Mouse (Mus musculus) hindbrain, embryonic 16.5 days (tissue): ENCODE measurements around the gene Cpa2. TPM values are rescaled to one million over a fixed set of nuclear protein-coding genes. Genes with fewer than 3 reads are reported as not detected.

Experiments
- ATAC-seq: fragments of 200-750 bp; cut with Nextera tagmentation; 2 replicates; pipeline ENCODE4 v1.8.0; 2017; ENCODE audit warnings: moderate TSS enrichment, moderate library complexity
- H3K27ac ChIP-seq: fragments of 300-500 bp; sonication (generic); 2 replicates; pipeline ENCODE4 v1.5.1; 2014; ENCODE audit warnings: low read depth, mild to moderate bottlenecking, control low read depth, low read length, moderate library complexity
- H3K27me3 ChIP-seq: fragments of 300-500 bp; sonication (generic); replicated peaks from 2 replicates; pipeline ENCODE4 v1.6.1; 2014; ENCODE audit warnings: low read length; ENCODE audit not compliant: control insufficient read depth, insufficient read depth
- H3K36me3 ChIP-seq: fragments of 300-500 bp; sonication (generic); 2 replicates; pipeline ENCODE4 v1.6.1; 2014; ENCODE audit warnings: mild to moderate bottlenecking, low read length, moderate library complexity, mixed read lengths; ENCODE audit not compliant: control insufficient read depth, insufficient read depth
- H3K4me1 ChIP-seq: fragments of 300-500 bp; sonication (generic); 2 replicates; pipeline ENCODE4 v1.6.1; 2014; ENCODE audit warnings: low read depth, low read length; ENCODE audit not compliant: control insufficient read depth, insufficient read depth
- H3K4me2 ChIP-seq: fragments of 300-500 bp; sonication (generic); 2 replicates; pipeline ENCODE4 v1.6.1; 2014; ENCODE audit warnings: mild to moderate bottlenecking, low read length, control low read depth, moderate library complexity
- H3K4me3 ChIP-seq: fragments of 300-500 bp; sonication (generic); 2 replicates; pipeline ENCODE4 v1.5.1; 2014; ENCODE audit warnings: mild to moderate bottlenecking, low read length, control low read depth, moderate library complexity
- H3K9ac ChIP-seq: fragments of 300-500 bp; sonication (generic); 2 replicates; pipeline ENCODE4 v1.6.1; 2014; ENCODE audit warnings: low read depth, mild to moderate bottlenecking, control low read depth, low read length, moderate library complexity
- H3K9me3 ChIP-seq: fragments of 300-500 bp; sonication (generic); 2 replicates; pipeline ENCODE4 v1.6.1; 2014; ENCODE audit warnings: mild to moderate bottlenecking, low read length, moderate library complexity; ENCODE audit not compliant: control insufficient read depth
- WGBS: fragments of 180-500 bp; shearing (Covaris S2); extraction: QIAGEN DNeasy Blood & Tissue Kit; methylation state at CpG from one replicate; pipeline ENCODE4 v1.1.7; 2014; 5-methylcytosine and 5-hydroxymethylcytosine counted together
- polyA plus RNA-seq: library from polyadenylated mRNA; unstranded; fragments of >200 nt; fragmentation: Nextera tagmentation; extraction: Ambion mirVana; gene quantifications from 2 replicates; pipeline ENCODE4 v1.2.1, GENCODE M21; 2015

Gene Cpa2
- polyA plus RNA-seq, 1 experiment from 2014 or later, result 9.7 TPM

GRCm38 (mm10) chr6:30526586-30527515, 14.5 kb upstream of the Cpa2 start:
- Histone ChIP-seq H3K36me3 (no peaks in the 10 kb centered on the region), H3K4me1 (peaks cover 7% of the 10 kb centered on the region), H3K4me3 (0 out of 2 replicates have a peak overlapping the region, but pooled peaks have one; percentile 6), H3K4me2 (peak overlapping the region; percentile 45), H3K9me3 (no peaks in the 10 kb centered on the region), H3K27ac (peak overlapping the region; percentile 74), H3K27me3 (no peaks in the 10 kb centered on the region), H3K9ac (peak overlapping the region; percentile 56)
- ATAC-seq, result peak; percentile 79
- WGBS, result 13% methylated on average over 19 of the region's 19 CpGs

DNA sequence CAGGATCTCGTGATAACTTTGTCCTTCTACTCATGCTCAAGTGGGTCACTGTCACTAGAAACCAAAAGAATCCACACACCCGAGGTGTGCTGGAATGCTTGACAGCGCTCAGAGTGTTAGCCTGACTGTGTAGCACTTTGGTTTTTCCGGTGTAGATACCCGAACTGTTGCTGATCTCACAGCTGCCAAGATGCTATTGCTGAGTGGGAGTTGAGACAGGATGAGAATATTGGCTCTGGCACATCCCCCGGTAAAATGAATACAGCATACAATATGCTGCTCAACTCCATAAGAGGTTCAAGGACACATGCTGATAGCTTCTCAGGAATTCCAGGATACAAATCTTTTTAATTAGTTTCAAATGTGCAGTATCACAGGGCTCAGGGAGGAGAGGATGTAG, 12.6 kb upstream of the Cpa2 start:
- H3K9ac ChIP-seq, result no peak overlapping the region
- no peaks in the 10 kb centered on the region for H3K9me3 ChIP-seq
- no peaks in the 10 kb centered on the region for H3K36me3 ChIP-seq
- peaks cover 7% of the 10 kb centered on the region for H3K4me1 ChIP-seq
- no peak overlapping the region for H3K4me3 ChIP-seq
- no peak overlapping the region for H3K4me2 ChIP-seq
- no peaks in the 10 kb centered on the region for H3K27me3 ChIP-seq
- 63% methylated on average over 6 of the region's 6 CpGs for WGBS
- ATAC-seq, result no peak
- no peak overlapping the region for H3K27ac ChIP-seq

DNA sequence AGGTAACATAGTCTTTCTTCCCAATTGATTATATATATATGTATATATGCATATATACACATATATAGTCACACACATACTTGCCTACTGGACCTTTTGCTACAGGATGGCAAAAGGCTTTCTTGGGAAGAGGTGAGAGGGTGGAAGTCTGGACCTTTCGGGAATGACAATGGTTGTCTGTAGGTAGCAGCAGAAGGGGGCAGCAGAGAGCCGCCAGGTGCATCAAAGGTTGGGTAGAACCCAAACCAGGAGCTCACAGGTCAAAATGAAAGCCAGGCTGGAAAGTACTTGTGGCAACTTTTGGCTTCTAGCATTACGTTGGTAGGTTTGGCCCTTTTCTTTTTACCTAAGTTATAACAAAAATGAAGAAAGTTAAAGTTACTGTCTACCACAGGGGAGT, 6.0 kb upstream of the Cpa2 start:
- 57% methylated on average over 3 of the region's 3 CpGs for WGBS
- Histone ChIP-seq H3K9ac (no peak overlapping the region), H3K36me3 (no peaks in the 10 kb centered on the region), H3K27me3 (no peaks in the 10 kb centered on the region), H3K4me2 (no peak overlapping the region), H3K9me3 (no peaks in the 10 kb centered on the region), H3K4me3 (no peak overlapping the region), H3K4me1 (no peaks in the 10 kb centered on the region), H3K27ac (no peak overlapping the region)
- no peak for ATAC-seq

GRCm38 (mm10) chr6:30538240-30538639, 3.1 kb upstream of the Cpa2 start:
- no peak overlapping the region for H3K9ac ChIP-seq
- no peak overlapping the region for H3K4me2 ChIP-seq
- no peaks in the 10 kb centered on the region for H3K36me3 ChIP-seq
- no peaks in the 10 kb centered on the region for H3K9me3 ChIP-seq
- H3K4me1 ChIP-seq, result no peaks in the 10 kb centered on the region; the same call in 1 of the 2 replicates
- H3K27me3 ChIP-seq, result no peaks in the 10 kb centered on the region
- H3K4me3 ChIP-seq, result no peak overlapping the region
- 76% methylated on average over 10 of the region's 10 CpGs for WGBS
- H3K27ac ChIP-seq, result no peak overlapping the region
- no peak for ATAC-seq

DNA sequence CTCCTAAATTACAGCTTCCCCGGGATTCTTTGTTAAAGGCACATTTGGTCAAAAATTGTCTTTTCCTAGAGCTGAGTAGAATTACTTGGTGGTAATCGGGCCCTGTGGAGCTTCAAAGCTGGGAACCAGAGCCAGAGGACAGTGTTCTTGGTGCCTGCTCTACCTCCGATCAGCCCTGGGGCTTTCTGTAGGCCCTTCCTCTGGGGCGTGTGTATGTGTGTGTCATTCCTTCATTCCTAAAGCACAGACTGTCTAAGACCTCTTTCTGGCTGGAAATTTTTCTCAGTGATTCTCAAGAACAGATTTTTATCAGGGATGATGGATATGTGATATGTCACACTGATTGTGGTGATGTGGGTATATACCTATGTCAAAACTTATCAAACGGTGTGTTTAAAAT, 2.6 kb upstream of the Cpa2 start:
- no peaks in the 10 kb centered on the region; the same call in none of the 2 replicates for H3K4me1 ChIP-seq
- no peak for ATAC-seq
- H3K27ac ChIP-seq, result no peak overlapping the region
- WGBS, result 86% methylated on average over 5 of the region's 5 CpGs
- no peak overlapping the region for H3K4me3 ChIP-seq
- no peaks in the 10 kb centered on the region for H3K9me3 ChIP-seq
- H3K27me3 ChIP-seq, result no peaks in the 10 kb centered on the region
- H3K36me3 ChIP-seq, result no peaks in the 10 kb centered on the region
- no peak overlapping the region for H3K4me2 ChIP-seq
- H3K9ac ChIP-seq, result no peak overlapping the region

- Histone ChIP-seq H3K4me1 (peaks cover 5% of the 10 kb centered on the region), H3K4me2 (no peak overlapping the region), H3K4me3 (no peak overlapping the region), H3K27me3 (no peaks in the 10 kb centered on the region), H3K27ac (no peak overlapping the region), H3K9me3 (no peaks in the 10 kb centered on the region), H3K36me3 (no peaks in the 10 kb centered on the region), H3K9ac (no peak overlapping the region)
- no peak for ATAC-seq
- WGBS, result 86% methylated on average over 6 of the region's 6 CpGs
Measured at GRCm38 (mm10) chr6:30542277-30542676, 895 bp downstream of the Cpa2 start.

GRCm38 (mm10) chr6:30543077-30543476, 1.7 kb downstream of the Cpa2 start:
- Histone ChIP-seq H3K4me2 (no peak overlapping the region), H3K27ac (no peak overlapping the region), H3K4me1 (peaks cover 8% of the 10 kb centered on the region), H3K27me3 (no peaks in the 10 kb centered on the region), H3K9ac (no peak overlapping the region), H3K9me3 (no peaks in the 10 kb centered on the region), H3K4me3 (no peak overlapping the region), H3K36me3 (no peaks in the 10 kb centered on the region)
- WGBS, result 50% methylated on average over 12 of the region's 12 CpGs
- ATAC-seq, result no peak

DNA sequence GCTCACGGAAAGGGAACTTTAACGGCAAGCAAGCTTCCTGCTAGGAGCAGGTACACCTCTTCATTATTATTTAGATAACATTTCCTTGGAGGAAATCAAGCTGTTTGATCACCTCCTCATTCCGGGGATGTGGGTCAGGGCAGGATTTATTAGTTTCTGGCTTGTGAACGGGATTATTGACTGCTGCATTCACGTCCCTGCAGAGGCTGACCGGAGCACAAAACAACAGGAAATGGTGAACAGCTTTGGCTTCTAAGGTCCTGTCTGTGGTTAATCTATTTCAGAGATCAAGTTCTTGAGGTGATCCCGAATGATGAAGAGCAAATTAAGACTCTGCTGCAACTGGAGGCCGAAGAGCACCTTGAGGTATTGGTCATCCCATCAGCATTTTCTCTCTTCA, 2.5 kb downstream of the Cpa2 start:
- ATAC-seq, result no peak
- no peaks in the 10 kb centered on the region for H3K27me3 ChIP-seq
- no peak overlapping the region for H3K9ac ChIP-seq
- WGBS, result 39% methylated on average over 8 of the region's 8 CpGs
- H3K36me3 ChIP-seq, result no peaks in the 10 kb centered on the region
- no peak overlapping the region for H3K4me3 ChIP-seq
- no peak overlapping the region for H3K27ac ChIP-seq
- no peaks in the 10 kb centered on the region for H3K9me3 ChIP-seq
- H3K4me1 ChIP-seq, result peaks cover 8% of the 10 kb centered on the region
- H3K4me2 ChIP-seq, result no peak overlapping the region

- Histone ChIP-seq H3K4me2 (no peak overlapping the region), H3K27ac (peak overlapping the region; percentile 3; the same call in 1 of the 2 replicates), H3K4me3 (no peak overlapping the region), H3K36me3 (no peaks in the 10 kb centered on the region), H3K4me1 (peaks cover 16% of the 10 kb centered on the region), H3K9ac (no peak overlapping the region), H3K9me3 (no peaks in the 10 kb centered on the region), H3K27me3 (no peaks in the 10 kb centered on the region)
- no peak for ATAC-seq
- WGBS, result 79% methylated on average over 7 of the region's 7 CpGs
Measured at GRCm38 (mm10) chr6:30545689-30546088, 4.3 kb downstream of the Cpa2 start.
